Mouse (Mus musculus): ENCODE data around the gene Stx12. TPM values are rescaled to one million over a fixed set of nuclear protein-coding genes. Genes with fewer than 3 reads are reported as not detected.
"Not testable (repeated sequence)": the region's sequence is repeated elsewhere in the genome, so short reads cannot be mapped to it uniquely, and the experiment has no call there.

The Stx12 gene
- total RNA-seq (2014; fragmentation: Nextera tagmentation) = 34.8 and 36.9 TPM in 2 replicates
- total RNA-seq (2017) = 35.2 and 39.6 TPM in 2 replicates
- 6.6 and 6.7 TPM in 2 replicates for polyA plus RNA-seq (2012)

DNA sequence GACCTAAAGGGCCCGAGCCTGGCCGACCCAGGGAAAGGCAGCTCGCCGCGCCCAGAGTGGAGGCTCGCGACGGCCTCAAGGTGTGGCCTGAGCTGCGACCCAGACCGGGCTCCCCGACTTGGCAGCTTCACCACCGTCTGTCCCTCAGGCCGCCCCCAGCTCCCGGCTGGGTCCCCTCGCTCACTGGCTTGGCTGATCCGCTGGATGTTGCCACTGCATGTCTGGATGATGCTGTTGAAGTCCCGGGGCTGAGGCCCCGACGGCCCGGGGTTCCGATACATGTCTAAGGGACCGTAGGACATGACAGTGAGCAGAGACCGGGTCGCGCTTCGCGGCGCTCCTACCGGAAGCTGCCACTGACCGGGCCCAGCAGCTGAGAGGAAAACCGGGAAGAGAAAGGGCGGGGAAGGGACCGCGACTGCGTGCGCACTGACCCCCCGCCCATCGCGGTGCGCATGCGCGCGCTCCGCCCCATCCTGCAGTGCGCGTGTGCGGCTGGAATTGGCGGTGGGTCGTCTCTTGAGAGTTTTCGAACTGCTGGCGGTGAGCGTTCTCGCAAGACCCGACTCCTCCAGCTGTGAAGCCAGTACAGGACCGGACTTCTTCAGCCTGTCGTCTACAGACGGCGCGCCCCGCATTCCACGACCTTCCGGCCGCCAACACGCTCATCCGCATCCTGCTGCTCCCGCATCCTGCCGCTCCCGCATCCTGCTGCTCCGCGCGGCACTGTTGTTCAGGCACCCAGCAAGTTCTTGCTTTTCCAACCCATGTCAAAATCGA is at the start of gene Stx12:
TSS of gene Stx12 (minus strand) at position 446 of the 780 bp plus-strand sequence.
- no peak for TF ChIP-seq CTCF (IDR thresholded peaks at IDR 0.05; ENCODE audit: low read depth, low read length)
- TF ChIP-seq POLR2AphosphoS5 (IDR thresholded peaks at IDR 0.05; ENCODE audit: insufficient replicate concordance, low read depth, low read length) = no peak
- no peak for TF ChIP-seq TAL1 (conservative IDR thresholded peaks at IDR 0.05; ENCODE audit: low read depth, low read length)
- TF ChIP-seq GATA2 (IDR thresholded peaks at IDR 0.05; ENCODE audit: borderline replicate concordance, low read depth, low read length) = no peak
- no peak for TF ChIP-seq GATA1 (IDR thresholded peaks at IDR 0.05; ENCODE audit: borderline replicate concordance, low read length)
- Histone ChIP-seq H3K27me3 (ENCODE audit: insufficient read depth, low read length) (no peaks in the 10 kb centered on the region), H3K4me1 (ENCODE audit: insufficient read depth, low read depth, low read length) (peaks cover 36% of the 10 kb centered on the region), H3K9me3 (replicated peaks) (no peaks in the 10 kb centered on the region), H3K36me3 (replicated peaks) (peaks cover 31% of the 10 kb centered on the region), H3K4me3 (ENCODE audit: low read depth, low read length) (peak within 1 kb of the TSS; percentile 95)
- peak; percentile 45 for ATAC-seq (ENCODE audit: extremely low read depth, insufficient number of reproducible peaks, low FRiP score, poor library complexity, severe bottlenecking)
- DNase-seq (ENCODE audit: low spot score) = peak; percentile 86

GRCm38 (mm10) chr4:132932752-132933404 is 48.6 kb upstream of the Stx12 start:
- TF ChIP-seq CTCF (IDR thresholded peaks at IDR 0.05; ENCODE audit: low read depth, low read length) (no peak), GATA1 (IDR thresholded peaks at IDR 0.05; ENCODE audit: borderline replicate concordance, low read length) (no peak), POLR2AphosphoS5 (IDR thresholded peaks at IDR 0.05; ENCODE audit: insufficient replicate concordance, low read depth, low read length) (no peak), TAL1 (conservative IDR thresholded peaks at IDR 0.05; ENCODE audit: low read depth, low read length) (no peak), GATA2 (IDR thresholded peaks at IDR 0.05; ENCODE audit: borderline replicate concordance, low read depth, low read length) (no peak)
- ATAC-seq (ENCODE audit: extremely low read depth, insufficient number of reproducible peaks, low FRiP score, poor library complexity, severe bottlenecking) = no peak
- H3K4me3 ChIP-seq (ENCODE audit: low read depth, low read length) = no peak overlapping the region

GRCm38 (mm10) chr4:132930784-132931183 is 46.5 kb upstream of the Stx12 start:
- H3K36me3 ChIP-seq (replicated peaks) = no peaks in the 10 kb centered on the region
- ATAC-seq (ENCODE audit: extremely low read depth, insufficient number of reproducible peaks, low FRiP score, poor library complexity, severe bottlenecking) (no peak), DNase-seq (ENCODE audit: low spot score) (peak; percentile 39)
- peaks cover 63% of the 10 kb centered on the region for H3K27me3 ChIP-seq (ENCODE audit: insufficient read depth, low read length)
- no peak overlapping the region for H3K4me3 ChIP-seq (ENCODE audit: low read depth, low read length)
- TF ChIP-seq CTCF (IDR thresholded peaks at IDR 0.05; ENCODE audit: low read depth, low read length) (peak; percentile 70), TAL1 (conservative IDR thresholded peaks at IDR 0.05; ENCODE audit: low read depth, low read length) (no peak)
- peaks cover 3% of the 10 kb centered on the region; the same call in 1 of the 2 replicates for H3K4me1 ChIP-seq (ENCODE audit: insufficient read depth, low read depth, low read length)
- no peaks in the 10 kb centered on the region for H3K9me3 ChIP-seq (replicated peaks)

More at GRCm38 (mm10) chr4:132932752-132933404, 48.6 kb upstream of the Stx12 start:
- Histone ChIP-seq H3K36me3 (replicated peaks) (no peaks in the 10 kb centered on the region), H3K27me3 (ENCODE audit: insufficient read depth, low read length) (peaks cover 56% of the 10 kb centered on the region), H3K4me1 (ENCODE audit: insufficient read depth, low read depth, low read length) (peaks cover 3% of the 10 kb centered on the region; the same call in 1 of the 2 replicates), H3K9me3 (replicated peaks) (no peaks in the 10 kb centered on the region)
- DNase-seq (ENCODE audit: low spot score) = no peak

GRCm38 (mm10) chr4:132926520-132926919 is 42.2 kb upstream of the Stx12 start:
- DNase-seq (ENCODE audit: low spot score); H3K36me3 ChIP-seq (replicated peaks); ATAC-seq (ENCODE audit: extremely low read depth, insufficient number of reproducible peaks, low FRiP score, poor library complexity, severe bottlenecking); H3K4me3 ChIP-seq (ENCODE audit: low read depth, low read length); H3K9me3 ChIP-seq (replicated peaks): not testable (repeated sequence)
- H3K27me3 ChIP-seq (ENCODE audit: insufficient read depth, low read length) = peaks cover 43% of the 10 kb centered on the region
- H3K4me1 ChIP-seq (ENCODE audit: insufficient read depth, low read depth, low read length) = peaks cover 26% of the 10 kb centered on the region

DNA sequence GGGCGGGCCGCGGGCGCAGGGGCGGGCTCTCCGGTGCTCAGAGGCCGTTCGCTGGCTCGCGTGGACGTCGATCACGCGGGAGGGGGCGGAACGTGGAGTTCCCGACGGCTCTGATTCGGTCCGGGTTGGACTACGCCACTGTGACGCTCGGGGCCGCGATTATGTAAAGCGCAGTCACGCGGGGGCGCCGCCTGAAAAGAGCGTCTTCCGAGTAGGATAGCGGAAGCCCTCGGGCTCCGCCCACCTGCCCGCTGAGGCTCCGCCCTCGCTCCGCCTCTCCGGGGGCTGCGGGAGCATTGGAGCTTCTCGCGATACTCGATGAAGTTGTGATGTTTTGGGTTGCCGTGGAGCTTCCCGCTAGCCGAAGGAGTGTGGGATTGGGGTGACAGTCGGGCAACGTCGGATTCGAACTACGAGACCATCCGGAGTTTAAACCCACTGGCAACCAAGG is 38.3 kb upstream of the Stx12 start, which contains the start of gene Fam76a:
TSS of gene Fam76a (minus strand) at position 1 of the 451 bp plus-strand sequence.
- ATAC-seq (ENCODE audit: extremely low read depth, insufficient number of reproducible peaks, low FRiP score, poor library complexity, severe bottlenecking) (peak; percentile 97), DNase-seq (ENCODE audit: low spot score) (peak; percentile 92)
- no peak for TF ChIP-seq POLR2AphosphoS5 (IDR thresholded peaks at IDR 0.05; ENCODE audit: insufficient replicate concordance, low read depth, low read length)
- no peaks in the 10 kb centered on the region for H3K9me3 ChIP-seq (replicated peaks)
- H3K27me3 ChIP-seq (ENCODE audit: insufficient read depth, low read length) = peaks cover 17% of the 10 kb centered on the region
- H3K4me3 ChIP-seq (ENCODE audit: low read depth, low read length) = peak within 1 kb of the TSS; percentile 83
- peaks cover 31% of the 10 kb centered on the region for H3K4me1 ChIP-seq (ENCODE audit: insufficient read depth, low read depth, low read length)
- H3K36me3 ChIP-seq (replicated peaks) = peaks cover 27% of the 10 kb centered on the region

DNA sequence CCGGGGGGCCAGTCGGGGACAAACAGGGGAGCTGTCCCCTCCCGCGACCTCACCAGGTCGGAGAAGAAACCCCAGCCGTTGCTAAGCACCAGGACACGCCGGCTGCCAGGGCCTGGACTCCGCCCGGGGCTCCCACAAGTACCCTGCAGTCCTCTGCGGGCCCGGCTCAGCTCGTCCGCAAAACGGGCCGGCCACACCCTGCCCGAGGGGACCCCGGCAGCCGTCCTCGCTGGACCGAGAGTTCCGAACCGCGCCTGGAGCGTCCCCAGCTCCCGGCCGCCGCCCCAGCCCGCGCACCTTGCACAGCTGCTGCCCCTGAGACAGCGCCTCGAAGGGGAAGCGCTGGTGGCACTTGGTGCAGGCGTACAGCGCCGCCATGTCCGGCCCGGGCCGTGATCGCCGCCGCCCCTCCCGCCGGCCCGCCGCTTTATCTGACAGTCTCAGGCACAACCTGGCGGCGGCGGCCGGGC is 37.8 kb upstream of the Stx12 start:
- Histone ChIP-seq H3K4me3 (ENCODE audit: low read depth, low read length) (peak overlapping the region; percentile 83), H3K4me1 (ENCODE audit: insufficient read depth, low read depth, low read length) (peaks cover 31% of the 10 kb centered on the region), H3K27me3 (ENCODE audit: insufficient read depth, low read length) (peaks cover 13% of the 10 kb centered on the region), H3K9me3 (replicated peaks) (no peaks in the 10 kb centered on the region), H3K36me3 (replicated peaks) (peaks cover 32% of the 10 kb centered on the region)
- TF ChIP-seq CTCF (IDR thresholded peaks at IDR 0.05; ENCODE audit: low read depth, low read length) (no peak), GATA1 (IDR thresholded peaks at IDR 0.05; ENCODE audit: borderline replicate concordance, low read length) (no peak), GATA2 (IDR thresholded peaks at IDR 0.05; ENCODE audit: borderline replicate concordance, low read depth, low read length) (no peak), TAL1 (conservative IDR thresholded peaks at IDR 0.05; ENCODE audit: low read depth, low read length) (no peak; the same call in 1 of the 2 replicates), POLR2AphosphoS5 (IDR thresholded peaks at IDR 0.05; ENCODE audit: insufficient replicate concordance, low read depth, low read length) (no peak)
- DNase-seq (ENCODE audit: low spot score) (peak; percentile 42), ATAC-seq (ENCODE audit: extremely low read depth, insufficient number of reproducible peaks, low FRiP score, poor library complexity, severe bottlenecking) (no peak)
